In genomic region chrX:152705397-152705796, GRCm38 (mm10) we compare ENCODE assay signal across 9 mouse cellular contexts.
A peak's percentile ranks its signal among the peaks of the same experiment; 100 is the strongest.
DNase-seq lines count a peak whose midpoint lies in the region; ATAC-seq lines count a peak whose summit lies in the region.
"Had no signal": no experiment of that assay in that cellular context is flagged by ENCODE, and none has a peak within 500 bp of the region (broad histone marks: within the 10 kb centered on the region; RNA-seq: fewer than 3 reads in every experiment).

No protein-coding gene starts in this region.

- DNase-seq in heart, adult 8-10 months (ENCODE audit: low spot score) = peak; percentile 30
- peak; percentile 5 for DNase-seq in NIH3T3 (ENCODE audit: low read depth)
- peak; percentile 59 for DNase-seq in embryo, embryonic 10.5 days (ENCODE audit: low spot score)
- DNase-seq in intestine, embryonic 14.5 days (ENCODE audit: low spot score) = peak; percentile 51
- DNase-seq in left cerebral cortex, postnatal 10 days (ENCODE audit: extremely low spot score in 1 of 2, low spot score in 2 of 2) = peak; percentile 8 to 39
- peak; percentile 61 for DNase-seq in retina, postnatal 1 day
- no peak for DNase-seq in ovary, postnatal 10 days (ENCODE audit: low spot score)

- H3K4me3 ChIP-seq in heart, embryonic 11.5 days (ENCODE audit: low read depth, low read length) = no peak overlapping the region
- no peak overlapping the region for H3K4me3 ChIP-seq in intestine, embryonic 14.5 days (ENCODE audit: low read depth, low read length)
- H3K4me3 ChIP-seq: limb, embryonic 13.5 days had no signal

- H3K4me1 ChIP-seq in heart, embryonic 11.5 days (ENCODE audit: control insufficient read depth, insufficient read depth, low read length) = no peaks in the 10 kb centered on the region
- no peaks in the 10 kb centered on the region for H3K4me1 ChIP-seq in intestine, embryonic 14.5 days (replicated peaks; ENCODE audit: control insufficient read depth, insufficient read depth, low read length)
- H3K4me1 ChIP-seq: limb, embryonic 13.5 days had no signal

- no peak for ATAC-seq in heart, embryonic 11.5 days (replicated peaks; ENCODE audit: insufficient number of reproducible peaks, low FRiP score, low TSS enrichment)
- ATAC-seq in intestine, embryonic 14.5 days (replicated peaks; ENCODE audit: low FRiP score, low TSS enrichment, low read depth) = no peak

- H3K36me3 ChIP-seq in heart, embryonic 11.5 days (ENCODE audit: control insufficient read depth, insufficient read depth, low read length) = no peaks in the 10 kb centered on the region
- no peaks in the 10 kb centered on the region for H3K36me3 ChIP-seq in intestine, embryonic 14.5 days (ENCODE audit: control insufficient read depth, insufficient read depth, low read length)
- H3K36me3 ChIP-seq: limb, embryonic 13.5 days had no signal

- no peak overlapping the region for H3K9ac ChIP-seq in heart, embryonic 11.5 days (ENCODE audit: low read depth, low read length)
- H3K9ac ChIP-seq in intestine, embryonic 14.5 days (ENCODE audit: low read length) = no peak overlapping the region
- H3K9ac ChIP-seq: limb, embryonic 13.5 days had no signal

- intact Hi-C loops in left cerebral cortex, postnatal 10 days (cut with DNase I) = loop anchor here (5.0 kb wide), 1 partner anchor 112 kb away; no protein-coding TSS in a partner anchor

- no peaks in the 10 kb centered on the region for H3K9me3 ChIP-seq in heart, embryonic 11.5 days (replicated peaks; ENCODE audit: control insufficient read depth, low read length)
- H3K9me3 ChIP-seq in intestine, embryonic 14.5 days (ENCODE audit: control insufficient read depth, low read length) = no peaks in the 10 kb centered on the region
- H3K9me3 ChIP-seq: limb, embryonic 13.5 days had no signal

- no peak overlapping the region for H3K27ac ChIP-seq in heart, embryonic 11.5 days (ENCODE audit: low read depth, low read length)
- H3K27ac ChIP-seq in intestine, embryonic 14.5 days (ENCODE audit: low read depth) = no peak overlapping the region
- H3K27ac ChIP-seq: limb, embryonic 13.5 days had no signal

- WGBS in heart, embryonic 11.5 days (ENCODE audit: insufficient replicate concordance) = 22% methylated on average over 3 of the region's 3 CpGs
- 22% methylated on average over 3 of the region's 3 CpGs for WGBS in intestine, embryonic 14.5 days

- no peak overlapping the region for H3K4me2 ChIP-seq in heart, embryonic 11.5 days
- no peak overlapping the region for H3K4me2 ChIP-seq in intestine, embryonic 14.5 days (ENCODE audit: low read length)
- H3K4me2 ChIP-seq: limb, embryonic 13.5 days had no signal

- no peaks in the 10 kb centered on the region for H3K27me3 ChIP-seq in heart, embryonic 11.5 days (ENCODE audit: control insufficient read depth, insufficient read depth, low read length)
- H3K27me3 ChIP-seq in intestine, embryonic 14.5 days (replicated peaks; ENCODE audit: control insufficient read depth, insufficient read depth, low read length) = 0 out of 2 replicates have a peak, but pooled peaks cover 2% of the 10 kb centered on the region
